Mouse (Mus musculus) myocyte (in vitro differentiated cells): ENCODE measurements at regions not wholly inside any gene's neighbourhood (a gene's known extent, or its start where the extent isn't known, plus 50 kb on each side); places are given as distances from the start of the nearest gene placed in this dataset.

ENCODE experiments used
- H3K27me3 ChIP-seq: one replicate; pipeline ENCODE4 v1.6.1; 2011; ENCODE audit not compliant: control insufficient read depth, insufficient read depth, insufficient read length
- H3K36me3 ChIP-seq: one replicate; pipeline ENCODE4 v1.6.1; 2011; ENCODE audit not compliant: control insufficient read depth, insufficient read depth
- H3K4me2 ChIP-seq: one replicate; pipeline ENCODE4 v1.6.1; 2011; ENCODE audit warnings: low read depth, control low read depth
- H3K4me3 ChIP-seq: one replicate; pipeline ENCODE4 v1.5.1; 2011; ENCODE audit warnings: mild to moderate bottlenecking, control low read depth, moderate library complexity
- H3K79me2 ChIP-seq: one replicate; pipeline ENCODE4 v1.6.1; 2011; ENCODE audit not compliant: control insufficient read depth, insufficient read depth
- H3ac ChIP-seq: one replicate; pipeline ENCODE4 v1.6.1; 2011; ENCODE audit not compliant: control insufficient read depth, insufficient read length
- CEBPB ChIP-seq: IDR thresholded peaks from 2 replicates; pipeline ENCODE4 v1.6.1; 2011; ENCODE audit warnings: mild to moderate bottlenecking, moderate library complexity; ENCODE audit not compliant: poor library complexity, insufficient read depth, severe bottlenecking
- E2F4 ChIP-seq: IDR thresholded peaks from one replicate; pipeline ENCODE4 v1.6.1; 2011; ENCODE audit warnings: mild to moderate bottlenecking, control low read depth, moderate library complexity; ENCODE audit not compliant: insufficient read depth
- MAX ChIP-seq: IDR thresholded peaks from one replicate; pipeline ENCODE4 v1.6.1; 2011; ENCODE audit warnings: low read depth, mild to moderate bottlenecking, control low read depth
- MYOD1 ChIP-seq, 3 experiments: IDR thresholded peaks; one replicate each; pipeline ENCODE4 v1.6.1; 2011; ENCODE audit warnings: control low read depth in 2 of 3, low read depth in 2 of 3, mild to moderate bottlenecking in 2 of 3, moderate library complexity in 1 of 3; ENCODE audit not compliant: insufficient read length in 2 of 3, control insufficient read depth in 1 of 3
- MYOG ChIP-seq, 3 experiments: IDR thresholded peaks; one replicate each; pipeline ENCODE4 v1.6.1; 2011; ENCODE audit warnings: control low read depth in 2 of 3, low read depth in 2 of 3, mild to moderate bottlenecking in 2 of 3; ENCODE audit not compliant: insufficient read length in 2 of 3, control insufficient read depth in 1 of 3, insufficient read depth in 1 of 3
- POLR2A ChIP-seq: IDR thresholded peaks from one replicate; pipeline ENCODE4 v1.6.1; 2011; ENCODE audit warnings: low read depth, mild to moderate bottlenecking, control low read depth, moderate library complexity; ENCODE audit not compliant: insufficient read length
- POLR2AphosphoS2 ChIP-seq: IDR thresholded peaks from one replicate; pipeline ENCODE4 v1.6.1; 2011; ENCODE audit warnings: low read depth, control low read depth; ENCODE audit not compliant: insufficient read length
- REST ChIP-seq: IDR thresholded peaks from one replicate; pipeline ENCODE4 v1.6.1; 2011; ENCODE audit warnings: mild to moderate bottlenecking, control low read depth, moderate library complexity; ENCODE audit not compliant: insufficient read depth, insufficient read length
- SRF ChIP-seq: IDR thresholded peaks from one replicate; pipeline ENCODE4 v1.6.1; 2011; ENCODE audit warnings: low read depth; ENCODE audit not compliant: control insufficient read depth, insufficient read length
- TCF12 ChIP-seq: IDR thresholded peaks from one replicate; pipeline ENCODE4 v1.6.1; 2011; ENCODE audit warnings: mild to moderate bottlenecking, control low read depth; ENCODE audit not compliant: poor library complexity, insufficient read depth, severe bottlenecking
- TCF3 ChIP-seq: IDR thresholded peaks from one replicate; pipeline ENCODE4 v1.6.1; 2011; ENCODE audit warnings: low read depth, control low read depth; ENCODE audit not compliant: insufficient read length
- USF1 ChIP-seq: IDR thresholded peaks from one replicate; pipeline ENCODE4 v1.6.1; 2011; ENCODE audit warnings: low read depth, mild to moderate bottlenecking, control low read depth, moderate library complexity

DNA sequence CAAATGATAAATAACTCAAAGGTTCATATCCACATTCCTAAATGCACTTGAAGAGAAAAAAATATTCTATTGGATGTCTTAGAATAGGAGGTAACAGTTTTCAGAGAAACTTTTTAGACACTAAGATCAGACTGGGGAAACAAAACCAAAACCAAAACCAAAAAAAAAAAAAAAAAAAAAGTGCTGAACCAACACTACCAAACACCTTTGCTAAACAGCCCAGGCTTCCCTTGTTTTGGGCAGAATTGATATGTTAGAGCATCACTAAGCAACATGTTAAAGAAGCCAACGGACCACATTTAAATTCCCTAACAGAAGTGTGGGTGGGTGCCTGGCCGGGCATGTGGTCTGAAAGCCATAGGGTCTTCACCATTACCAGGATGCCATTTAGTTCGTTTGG, 314.5 kb upstream of the Prickle1 start:
- Histone ChIP-seq H3ac (no peak overlapping the region), H3K79me2 (no peaks in the 10 kb centered on the region), H3K4me2 (no peak overlapping the region), H3K4me3 (no peak overlapping the region), H3K27me3 (no peaks in the 10 kb centered on the region), H3K36me3 (no peaks in the 10 kb centered on the region)
- no peak for TF ChIP-seq POLR2AphosphoS2
- no peak for TF ChIP-seq TCF12
- no peak for TF ChIP-seq MYOG (IDR thresholded peaks at IDR 0.05; ENCODE audit: control insufficient read depth in 1 of 3, insufficient read depth in 1 of 3, insufficient read length in 2 of 3, low read depth in 2 of 3)
- no peak for TF ChIP-seq CEBPB
- no peak for TF ChIP-seq TCF3
- TF ChIP-seq SRF = no peak
- no peak for TF ChIP-seq REST
- no peak for TF ChIP-seq POLR2A
- TF ChIP-seq MAX = no peak
- TF ChIP-seq MYOD1 (IDR thresholded peaks at IDR 0.05; ENCODE audit: control insufficient read depth in 1 of 3, insufficient read length in 2 of 3, low read depth in 2 of 3) = no peak
- no peak for TF ChIP-seq E2F4
- no peak for TF ChIP-seq USF1

DNA sequence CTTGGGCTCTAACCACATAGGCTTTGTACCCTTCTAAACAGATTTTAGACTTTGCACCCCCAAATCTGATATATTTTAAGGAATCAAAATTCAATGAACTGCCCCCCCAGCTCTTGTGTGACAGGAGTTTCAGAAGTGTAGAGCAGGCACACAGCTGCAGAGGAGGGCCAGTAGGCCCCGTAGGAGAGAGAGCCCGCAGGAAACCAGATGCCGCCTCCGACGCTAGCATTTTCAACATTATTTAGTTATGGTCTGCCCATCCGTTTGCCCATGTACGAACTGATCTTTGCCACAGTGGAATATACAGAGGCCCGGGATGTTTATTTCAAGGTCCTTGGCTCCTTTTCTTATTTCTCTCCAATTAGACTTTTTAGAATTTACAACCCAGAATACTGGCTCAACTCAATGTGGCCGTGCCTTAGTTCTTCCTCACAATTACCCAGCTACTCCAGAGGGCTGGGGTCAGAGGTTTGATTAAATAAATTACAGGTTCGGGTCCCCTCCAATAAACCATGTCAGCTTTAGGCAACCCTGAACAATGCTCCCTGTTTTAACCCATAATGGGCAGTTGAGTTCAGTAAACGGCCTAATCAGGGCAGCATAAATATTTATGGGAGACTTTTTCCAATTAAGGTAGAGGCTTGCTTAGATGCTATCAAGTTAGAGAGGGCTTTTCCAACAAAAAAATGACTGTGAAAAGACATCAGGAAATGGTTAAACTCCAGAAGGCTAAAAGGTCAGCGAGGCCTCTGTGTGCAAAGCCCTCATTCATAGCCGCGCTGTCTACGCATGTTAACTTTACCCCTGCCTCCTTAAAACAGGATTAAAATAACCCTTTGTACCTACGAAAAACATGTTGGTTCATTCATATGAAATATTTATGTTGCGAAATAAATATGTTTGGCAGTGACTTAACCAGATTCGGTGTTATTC, 308.2 kb upstream of the Prickle1 start:
- no peak overlapping the region for H3K4me2 ChIP-seq
- no peak for TF ChIP-seq MAX
- no peak for TF ChIP-seq POLR2A
- TF ChIP-seq MYOG (IDR thresholded peaks at IDR 0.05; ENCODE audit: control insufficient read depth in 1 of 3, insufficient read depth in 1 of 3, insufficient read length in 2 of 3, low read depth in 2 of 3) = no peak
- H3K27me3 ChIP-seq = no peaks in the 10 kb centered on the region
- H3K36me3 ChIP-seq = no peaks in the 10 kb centered on the region
- no peak overlapping the region for H3ac ChIP-seq
- no peaks in the 10 kb centered on the region for H3K79me2 ChIP-seq
- H3K4me3 ChIP-seq = no peak overlapping the region

DNA sequence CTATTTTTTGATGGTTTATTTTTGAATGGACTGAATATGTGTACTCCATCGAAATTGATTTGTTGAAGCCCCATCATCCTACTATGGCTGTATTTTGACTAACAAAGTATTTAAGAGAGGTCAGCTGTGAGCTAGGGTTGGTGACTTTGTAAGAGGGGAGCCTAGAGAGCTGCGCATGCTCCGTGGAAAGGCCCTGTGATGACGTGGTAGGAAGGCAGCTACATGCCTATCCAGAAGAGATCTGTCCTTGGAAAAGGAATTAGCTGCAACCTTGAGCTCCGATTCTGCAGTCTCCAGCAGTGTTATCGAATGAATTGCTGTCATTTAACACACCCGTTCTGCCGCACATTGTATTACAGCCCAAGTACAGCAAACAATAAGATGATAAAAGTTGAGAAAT, 287.1 kb upstream of the Prickle1 start:
- Histone ChIP-seq H3K4me2 (no peak overlapping the region), H3K79me2 (no peaks in the 10 kb centered on the region), H3K4me3 (no peak overlapping the region), H3ac (no peak overlapping the region), H3K36me3 (no peaks in the 10 kb centered on the region), H3K27me3 (no peaks in the 10 kb centered on the region)
- TF ChIP-seq MYOD1 (IDR thresholded peaks at IDR 0.05; ENCODE audit: control insufficient read depth in 1 of 3, insufficient read length in 2 of 3, low read depth in 2 of 3) (no peak), POLR2AphosphoS2 (no peak), MAX (no peak), TCF3 (no peak), POLR2A (no peak), CEBPB (no peak), REST (no peak), TCF12 (no peak), SRF (no peak), MYOG (IDR thresholded peaks at IDR 0.05; ENCODE audit: control insufficient read depth in 1 of 3, insufficient read depth in 1 of 3, insufficient read length in 2 of 3, low read depth in 2 of 3) (no peak), USF1 (no peak), E2F4 (no peak)

GRCm38 (mm10) chr15:93881276-93881675, 285.6 kb upstream of the Prickle1 start:
- Histone ChIP-seq H3K4me3 (no peak overlapping the region), H3K79me2 (no peaks in the 10 kb centered on the region), H3K27me3 (no peaks in the 10 kb centered on the region), H3ac (no peak overlapping the region), H3K4me2 (no peak overlapping the region), H3K36me3 (no peaks in the 10 kb centered on the region)
- TF ChIP-seq SRF (no peak), REST (no peak), USF1 (no peak), CEBPB (no peak), MAX (no peak)

- Histone ChIP-seq H3K4me3 (no peak overlapping the region), H3K4me2 (no peak overlapping the region), H3ac (no peak overlapping the region), H3K79me2 (no peaks in the 10 kb centered on the region), H3K27me3 (no peaks in the 10 kb centered on the region), H3K36me3 (no peaks in the 10 kb centered on the region)
- TF ChIP-seq CEBPB (no peak), MYOD1 (IDR thresholded peaks at IDR 0.05; ENCODE audit: control insufficient read depth in 1 of 3, insufficient read length in 2 of 3, low read depth in 2 of 3) (peak in 2 of 3 experiments; percentile 23 to 67)
Measured at GRCm38 (mm10) chr15:93880302-93880701, 284.6 kb upstream of the Prickle1 start.
